9 mouse cellular contexts compared by ENCODE assay signal in the genomic region with DNA sequence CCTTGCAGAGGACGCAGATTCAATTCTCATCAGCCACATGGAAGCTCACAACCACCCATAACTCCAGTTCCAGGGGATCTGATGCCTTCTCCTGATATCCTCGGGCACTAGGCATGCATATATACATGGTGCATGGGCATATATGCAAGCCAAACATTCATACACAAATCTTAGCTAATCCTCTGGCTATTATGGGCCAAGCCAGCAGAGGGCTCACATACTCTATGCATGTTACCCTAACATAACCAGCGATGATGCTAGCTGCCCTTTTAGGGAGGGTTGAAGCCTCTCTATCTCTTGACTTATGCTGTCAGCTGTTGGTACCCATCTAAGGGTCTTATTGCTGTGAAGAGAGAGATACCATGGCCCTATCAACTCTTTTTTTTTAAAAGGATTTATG. TPM values are rescaled to one million over a fixed set of nuclear protein-coding genes. Genes with fewer than 3 reads are reported as not detected.
DNase-seq lines count a peak whose midpoint lies in the region; ATAC-seq and TF ChIP-seq lines count a peak whose summit lies in the region.
"Had no signal": no experiment of that assay in that cellular context is flagged by ENCODE, and none has a peak within 500 bp of the region (broad histone marks: within the 10 kb centered on the region; RNA-seq: fewer than 3 reads in every experiment).

No protein-coding gene starts in this region.

- H3K27me3 ChIP-seq in forebrain, embryonic 14.5 days (replicated peaks; ENCODE audit: control insufficient read depth, insufficient read depth, low read length): 0 out of 2 replicates have a peak, but pooled peaks cover 3% of the 10 kb centered on the region
- H3K27me3 ChIP-seq in forebrain, embryonic 15.5 days: peaks cover 3% of the 10 kb centered on the region; the same call in 1 of the 2 replicates

- ATAC-seq in forebrain, embryonic 14.5 days: no peak
- ATAC-seq in forebrain, embryonic 15.5 days (replicated peaks): no peak
- ATAC-seq in common myeloid progenitor, adult 5-6 weeks (replicated peaks; ENCODE audit: low read depth, poor library complexity, severe bottlenecking): peak; percentile 70
- peak; percentile 77 for ATAC-seq in megakaryocyte-erythroid progenitor cell, adult 5-6 weeks (replicated peaks; ENCODE audit: low FRiP score, low TSS enrichment, poor library complexity, severe bottlenecking)

- H3K27ac ChIP-seq in forebrain, embryonic 14.5 days (ENCODE audit: low read depth, low read length): no peak overlapping the region
- H3K27ac ChIP-seq in forebrain, embryonic 15.5 days (replicated peaks): no peak overlapping the region
- no peak overlapping the region for H3K27ac ChIP-seq in layer of hippocampus, adult 2 months
- H3K27ac ChIP-seq: midbrain, embryonic 12.5 days had no signal

- no peak overlapping the region for H3K9ac ChIP-seq in forebrain, embryonic 14.5 days (ENCODE audit: low read length)
- H3K9ac ChIP-seq in forebrain, embryonic 15.5 days (replicated peaks): no peak overlapping the region
- H3K9ac ChIP-seq: midbrain, embryonic 12.5 days had no signal

- H3K9me3 ChIP-seq in forebrain, embryonic 14.5 days (replicated peaks; ENCODE audit: control insufficient read depth, low read length): no peaks in the 10 kb centered on the region
- no peaks in the 10 kb centered on the region for H3K9me3 ChIP-seq in forebrain, embryonic 15.5 days
- H3K9me3 ChIP-seq: midbrain, embryonic 12.5 days had no signal

- WGBS in forebrain, embryonic 14.5 days: 47% methylated on average over 3 of the region's 3 CpGs
- 49% methylated on average over 3 of the region's 3 CpGs for WGBS in forebrain, embryonic 15.5 days

- DNase-seq in forebrain, embryonic 14.5 days (ENCODE audit: low spot score): peak; percentile 52
- DNase-seq in urinary bladder, postnatal 14 days (ENCODE audit: low spot score): peak; percentile 45
- DNase-seq in urinary bladder, postnatal 10 days (ENCODE audit: low spot score): no peak
- DNase-seq in layer of hippocampus, adult 2 months (ENCODE audit: low spot score in 2 of 2): peak; percentile 32 to 53
- DNase-seq in thymus, postnatal 0 days (ENCODE audit: low spot score): peak; percentile 65

- H3K36me3 ChIP-seq in forebrain, embryonic 14.5 days (ENCODE audit: control insufficient read depth, insufficient read depth, low read length): no peaks in the 10 kb centered on the region
- no peaks in the 10 kb centered on the region for H3K36me3 ChIP-seq in forebrain, embryonic 15.5 days
- H3K36me3 ChIP-seq: midbrain, embryonic 12.5 days had no signal

- H3K4me2 ChIP-seq in forebrain, embryonic 14.5 days (ENCODE audit: low read length): no peak overlapping the region
- H3K4me2 ChIP-seq in forebrain, embryonic 15.5 days (replicated peaks): no peak overlapping the region
- H3K4me2 ChIP-seq: midbrain, embryonic 12.5 days had no signal

- H3K4me1 ChIP-seq in forebrain, embryonic 14.5 days (ENCODE audit: control insufficient read depth, insufficient read depth, low read length): peaks cover 3% of the 10 kb centered on the region
- H3K4me1 ChIP-seq in forebrain, embryonic 15.5 days: peaks cover 10% of the 10 kb centered on the region

- TF ChIP-seq CTCF in layer of hippocampus, adult 2 months (conservative IDR thresholded peaks at IDR 0.05): peak; percentile 80

- no peak overlapping the region for H3K4me3 ChIP-seq in forebrain, embryonic 14.5 days (ENCODE audit: low read depth, low read length)
- H3K4me3 ChIP-seq in forebrain, embryonic 15.5 days: no peak overlapping the region
- no peak overlapping the region for H3K4me3 ChIP-seq in layer of hippocampus, adult 2 months
- H3K4me3 ChIP-seq: midbrain, embryonic 12.5 days had no signal

RNA-seq across cellular contexts. Expression of a gene that starts 4.3 kb away (rescaled TPM):
- 24.8 and 27.3 TPM in 2 replicates for polyA plus RNA-seq in forebrain, embryonic 14.5 days (2014; fragmentation: Nextera tagmentation; extraction: Ambion mirVana)
- 39.7 and 40.1 TPM in 2 replicates for polyA plus RNA-seq in forebrain, embryonic 15.5 days (2015; fragmentation: Nextera tagmentation; extraction: Ambion mirVana)
- 21.8 and 28.1 TPM in 2 replicates for total RNA-seq in common myeloid progenitor, adult 5-6 weeks (2017)
- 10 to 100 TPM; 43.5 to 44.4 TPM for total RNA-seq in layer of hippocampus, adult 2 months (2021)
- total RNA-seq in megakaryocyte-erythroid progenitor cell, adult 5-6 weeks (2014; fragmentation: Nextera tagmentation): 62.2 and 79.3 TPM in 2 replicates
- 49.9 and 60.7 TPM in 2 replicates for total RNA-seq in megakaryocyte-erythroid progenitor cell, adult 5-6 weeks (2017)
- polyA plus RNA-seq in thymus, postnatal 0 days (2015; fragmentation: Nextera tagmentation; extraction: Ambion mirVana): 12.7 and 14.3 TPM in 2 replicates

RNA-seq across cellular contexts. Expression of a gene that starts 35.8 kb away (rescaled TPM):
- 61.4 and 68.5 TPM in 2 replicates for polyA plus RNA-seq in forebrain, embryonic 14.5 days (2014; fragmentation: Nextera tagmentation; extraction: Ambion mirVana)
- polyA plus RNA-seq in forebrain, embryonic 15.5 days (2015; fragmentation: Nextera tagmentation; extraction: Ambion mirVana): 62.6 and 63.4 TPM in 2 replicates
- 29.5 and 36.4 TPM in 2 replicates for total RNA-seq in common myeloid progenitor, adult 5-6 weeks (2017)
- 10 to 100 TPM; 53.1 to 55.2 TPM for total RNA-seq in layer of hippocampus, adult 2 months (2021)
- total RNA-seq in megakaryocyte-erythroid progenitor cell, adult 5-6 weeks (2014; fragmentation: Nextera tagmentation): 42.2 and 56.1 TPM in 2 replicates
- total RNA-seq in megakaryocyte-erythroid progenitor cell, adult 5-6 weeks (2017): 33.3 and 37.5 TPM in 2 replicates
- 65.8 and 67.9 TPM in 2 replicates for polyA plus RNA-seq in thymus, postnatal 0 days (2015; fragmentation: Nextera tagmentation; extraction: Ambion mirVana)

RNA-seq across cellular contexts. Expression of a gene that starts 43.5 kb away (rescaled TPM):
- 59.4 and 66.3 TPM in 2 replicates for polyA plus RNA-seq in forebrain, embryonic 14.5 days (2014; fragmentation: Nextera tagmentation; extraction: Ambion mirVana)
- polyA plus RNA-seq in forebrain, embryonic 15.5 days (2015; fragmentation: Nextera tagmentation; extraction: Ambion mirVana): 55.3 and 55.9 TPM in 2 replicates
- 15.2 and 18.3 TPM in 2 replicates for total RNA-seq in common myeloid progenitor, adult 5-6 weeks (2017)
- 10 to 100 TPM; 22.3 to 23.6 TPM for total RNA-seq in layer of hippocampus, adult 2 months (2021)
- 16.3 and 31.0 TPM in 2 replicates for total RNA-seq in megakaryocyte-erythroid progenitor cell, adult 5-6 weeks (2014; fragmentation: Nextera tagmentation)
- 20.9 and 21.3 TPM in 2 replicates for total RNA-seq in megakaryocyte-erythroid progenitor cell, adult 5-6 weeks (2017)
- polyA plus RNA-seq in thymus, postnatal 0 days (2015; fragmentation: Nextera tagmentation; extraction: Ambion mirVana): 46.2 and 46.4 TPM in 2 replicates

RNA-seq across cellular contexts. Expression of a gene that starts 45.6 kb away (rescaled TPM):
- polyA plus RNA-seq in forebrain, embryonic 14.5 days (2014; fragmentation: Nextera tagmentation; extraction: Ambion mirVana): 9.8 and 12.3 TPM in 2 replicates
- 19.4 and 21.7 TPM in 2 replicates for polyA plus RNA-seq in forebrain, embryonic 15.5 days (2015; fragmentation: Nextera tagmentation; extraction: Ambion mirVana)
- 22.5 and 23.4 TPM in 2 replicates for total RNA-seq in common myeloid progenitor, adult 5-6 weeks (2017)
- total RNA-seq in layer of hippocampus, adult 2 months (2021): 10 to 100 TPM; 27.4 to 39.9 TPM
- 33.0 and 38.9 TPM in 2 replicates for total RNA-seq in megakaryocyte-erythroid progenitor cell, adult 5-6 weeks (2014; fragmentation: Nextera tagmentation)
- total RNA-seq in megakaryocyte-erythroid progenitor cell, adult 5-6 weeks (2017): 16.3 and 24.8 TPM in 2 replicates
- polyA plus RNA-seq in thymus, postnatal 0 days (2015; fragmentation: Nextera tagmentation; extraction: Ambion mirVana): 13.4 and 20.4 TPM in 2 replicates

Comparison
In these comparisons a context has a peak if more than half of its experiments do, and no peak if none do; other contexts are left out.
1. ATAC-seq: peak in common myeloid progenitor, adult 5-6 weeks (single experiment) and megakaryocyte-erythroid progenitor cell, adult 5-6 weeks (single experiment); none in forebrain, embryonic 14.5 days (single experiment) and forebrain, embryonic 15.5 days (single experiment).